8 mouse cellular contexts compared by ENCODE assay signal in the genomic region with DNA sequence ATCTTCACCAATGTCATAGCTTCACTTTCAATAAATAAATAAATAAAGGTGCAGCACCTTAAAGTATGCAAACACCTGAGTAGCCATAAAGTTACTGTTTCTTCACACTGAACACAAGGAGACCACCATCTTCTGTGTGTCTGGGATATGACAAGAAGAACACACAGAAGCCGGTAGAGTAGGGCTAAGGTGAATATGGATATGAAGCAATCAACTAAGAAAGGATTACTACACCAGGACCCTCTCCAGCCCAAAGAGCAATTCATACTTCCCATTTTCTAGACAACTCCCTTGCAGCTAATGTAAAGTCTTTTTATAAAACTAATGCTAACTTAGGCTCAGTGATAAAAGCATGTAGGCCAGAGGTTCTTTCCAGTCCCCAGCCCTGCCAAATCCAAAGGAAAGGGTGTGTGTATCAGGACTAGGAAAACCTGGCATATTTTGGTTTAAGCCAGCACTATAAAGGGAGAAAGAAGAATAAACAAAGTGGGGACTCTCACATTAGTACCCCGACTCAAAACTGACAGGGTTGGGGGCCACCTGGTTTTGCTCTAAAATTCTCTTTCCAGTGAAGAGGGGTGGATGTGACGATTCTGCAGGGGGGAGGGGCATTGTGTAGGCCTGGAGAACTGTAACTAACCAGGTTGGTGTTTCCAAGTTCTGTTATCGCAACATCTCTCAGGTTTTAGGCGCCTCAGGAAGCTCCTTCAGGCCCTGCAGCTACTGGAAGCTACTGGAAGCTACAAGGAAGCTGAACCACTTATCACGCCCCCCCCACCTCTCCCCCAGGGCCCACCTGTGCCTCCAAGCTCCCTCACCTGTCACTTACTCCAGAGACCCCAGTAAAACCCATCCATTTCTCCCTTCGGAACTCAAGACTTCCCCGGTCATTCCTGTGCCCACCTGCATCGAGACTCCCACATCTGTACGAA. TPM values are rescaled to one million over a fixed set of nuclear protein-coding genes. Genes with fewer than 3 reads are reported as not detected.
A peak's percentile ranks its signal among the peaks of the same experiment; 100 is the strongest.
DNase-seq lines count a peak whose midpoint lies in the region; ATAC-seq and TF ChIP-seq lines count a peak whose summit lies in the region.

No protein-coding gene starts in this region.

- H3K27ac ChIP-seq in left cerebral cortex, adult 2 months = peak overlapping the region; percentile 99
- H3K27ac ChIP-seq in embryonic facial prominence, embryonic 13.5 days = no peak overlapping the region; the same call in 1 of the 2 replicates
- H3K27ac ChIP-seq in liver, adult 2 months (replicated peaks; ENCODE audit: insufficient read depth, low read depth, low read length) = no peak overlapping the region
- no peak overlapping the region for H3K27ac ChIP-seq in midbrain, postnatal 0 days (ENCODE audit: low read depth, low read length)

- no peaks in the 10 kb centered on the region for H3K79me2 ChIP-seq in liver, adult 2 months (ENCODE audit: control insufficient read depth, insufficient read depth, low read length)

- DNase-seq in left cerebral cortex, adult 2 months (ENCODE audit: extremely low spot score in 1 of 2, low spot score in 2 of 2) = no peak
- DNase-seq in left cerebral cortex, adult 9 months (ENCODE audit: low spot score in 2 of 2) = no peak
- peak; percentile 20 for DNase-seq in heart, postnatal 4 days
- no peak for DNase-seq in liver, adult 2 months (ENCODE audit: extremely low read depth, low read depth, low spot score)
- no peak for DNase-seq in midbrain, postnatal 0 days (ENCODE audit: low spot score)
- no peak for DNase-seq in yolk sac, embryonic 10.5 days (ENCODE audit: low spot score)
- DNase-seq in adrenal gland, postnatal 10 days = no peak

- 45% methylated on average over 10 of the region's 10 CpGs for WGBS in embryonic facial prominence, embryonic 13.5 days
- 58% methylated on average over 10 of the region's 10 CpGs for WGBS in liver, adult 2 months
- 56% methylated on average over 10 of the region's 10 CpGs for WGBS in midbrain, postnatal 0 days

- H3K4me2 ChIP-seq in embryonic facial prominence, embryonic 13.5 days = peak overlapping the region; percentile 76
- peak overlapping the region; percentile 55 for H3K4me2 ChIP-seq in midbrain, postnatal 0 days (ENCODE audit: low read depth, low read length, poor library complexity, severe bottlenecking)

- TF ChIP-seq CTCF in left cerebral cortex, adult 2 months (IDR thresholded peaks at IDR 0.05) = no peak
- TF ChIP-seq CTCF in liver, adult 2 months (IDR thresholded peaks at IDR 0.05; ENCODE audit: low read depth, low read length) = no peak
- TF ChIP-seq CTCF in midbrain, postnatal 0 days (IDR thresholded peaks at IDR 0.05) = no peak

- ATAC-seq in embryonic facial prominence, embryonic 13.5 days (ENCODE audit: insufficient number of reproducible peaks, insufficient read depth, low FRiP score, low TSS enrichment, low read depth) = no peak
- ATAC-seq in midbrain, postnatal 0 days (ENCODE audit: low FRiP score) = no peak

- H3K4me1 ChIP-seq in embryonic facial prominence, embryonic 13.5 days = peaks cover 15% of the 10 kb centered on the region
- H3K4me1 ChIP-seq in liver, adult 2 months (ENCODE audit: control insufficient read depth, insufficient read depth, low read length) = peaks cover 2% of the 10 kb centered on the region; the same call in 1 of the 2 replicates
- no peaks in the 10 kb centered on the region for H3K4me1 ChIP-seq in midbrain, postnatal 0 days (ENCODE audit: insufficient read depth, low read length)

- H3K36me3 ChIP-seq in embryonic facial prominence, embryonic 13.5 days = peaks cover 12% of the 10 kb centered on the region
- no peaks in the 10 kb centered on the region; the same call in 1 of the 2 replicates for H3K36me3 ChIP-seq in liver, adult 2 months (ENCODE audit: control insufficient read depth, insufficient read depth, low read length)
- peaks cover 12% of the 10 kb centered on the region for H3K36me3 ChIP-seq in midbrain, postnatal 0 days (ENCODE audit: insufficient read depth, low read length)

- H3K27me3 ChIP-seq in embryonic facial prominence, embryonic 13.5 days = no peaks in the 10 kb centered on the region
- H3K27me3 ChIP-seq in liver, adult 2 months (ENCODE audit: control insufficient read depth, insufficient read depth, low read length) = no peaks in the 10 kb centered on the region
- no peaks in the 10 kb centered on the region for H3K27me3 ChIP-seq in midbrain, postnatal 0 days (ENCODE audit: insufficient read depth, low read length)

- peak overlapping the region; percentile 85 for H3K4me3 ChIP-seq in left cerebral cortex, adult 2 months
- peak overlapping the region; percentile 81 for H3K4me3 ChIP-seq in embryonic facial prominence, embryonic 13.5 days
- H3K4me3 ChIP-seq in liver, adult 2 months (ENCODE audit: insufficient read depth, low read depth, low read length) = peak overlapping the region; percentile 71
- H3K4me3 ChIP-seq in midbrain, postnatal 0 days (ENCODE audit: low read depth, low read length) = peak overlapping the region; percentile 76

- no peaks in the 10 kb centered on the region for H3K9me3 ChIP-seq in embryonic facial prominence, embryonic 13.5 days
- H3K9me3 ChIP-seq in midbrain, postnatal 0 days (ENCODE audit: low read length) = no peaks in the 10 kb centered on the region

- intact Hi-C loops in left cerebral cortex, adult 2 months (cut with DNase I) = no loop called here

- TF ChIP-seq POLR2A in liver, adult 2 months (IDR thresholded peaks at IDR 0.05; ENCODE audit: extremely low read depth, insufficient read depth, low read length) = no peak

- peak overlapping the region; percentile 82 for H3K9ac ChIP-seq in embryonic facial prominence, embryonic 13.5 days
- H3K9ac ChIP-seq in liver, adult 2 months (ENCODE audit: low read depth, low read length) = peak overlapping the region; percentile 50
- peak overlapping the region; percentile 86 for H3K9ac ChIP-seq in midbrain, postnatal 0 days (replicated peaks; ENCODE audit: low read length, poor library complexity, severe bottlenecking)

RNA-seq across cellular contexts. Expression of a gene that starts 1.2 kb away (rescaled TPM):
- 100 to 1,000 TPM; 251 to 270 TPM for total RNA-seq in left cerebral cortex, adult 2 months (2021)
- 77.0 and 88.5 TPM in 2 replicates for polyA plus RNA-seq in embryonic facial prominence, embryonic 13.5 days (2015; fragmentation: Nextera tagmentation; extraction: Ambion mirVana)
- total RNA-seq in heart, postnatal 4 days (2021) = 10 to 100 TPM; 56.2 to 58.6 TPM
- 6.6 and 7.9 TPM in 2 replicates for total RNA-seq in liver, adult 2 months (2014; rRNA removed)
- polyA plus RNA-seq in liver, adult 2 months (2012; rRNA removed) = 4.3 and 7.7 TPM in 2 replicates
- total RNA-seq in midbrain, postnatal 0 days (2014; rRNA removed) = 68.7 and 90.1 TPM in 2 replicates
- 98.7 and 110 TPM in 2 replicates for polyA plus RNA-seq in midbrain, postnatal 0 days (2015; fragmentation: Nextera tagmentation; extraction: Ambion mirVana)
- 10 to 100 TPM; 43.6 to 59.3 TPM for total RNA-seq in adrenal gland, postnatal 10 days (2021)
